Mouse (Mus musculus): ENCODE data around the gene Zfp748.

DNA sequence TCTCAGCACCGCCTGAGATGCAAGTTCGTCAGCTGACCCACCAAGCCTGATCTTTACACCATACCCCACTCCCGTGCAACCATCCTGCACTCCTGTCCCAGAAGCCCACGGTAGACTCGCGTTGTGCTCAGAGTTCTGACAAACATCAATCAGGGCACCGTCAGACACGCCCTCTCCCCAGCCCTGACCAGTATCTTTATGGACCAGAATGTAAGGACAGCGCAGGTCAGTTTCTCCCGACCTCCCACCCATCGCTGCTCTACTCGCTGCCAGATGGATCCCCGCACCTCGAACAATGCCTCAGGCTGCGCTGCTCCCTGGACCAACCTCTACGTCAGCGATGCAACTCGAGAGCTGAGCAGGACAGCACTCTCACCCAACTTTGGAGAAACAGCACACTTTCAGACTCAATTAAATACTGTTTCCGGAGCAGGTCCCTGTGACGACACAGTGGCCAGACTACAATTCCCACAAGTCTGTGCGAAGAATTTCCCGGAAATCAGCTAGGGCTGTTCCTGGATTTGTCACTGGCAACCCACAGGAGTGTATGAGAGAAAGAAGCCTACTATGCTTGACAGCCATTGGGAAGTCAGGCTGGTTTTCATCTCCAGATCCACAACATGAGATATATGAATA, 53.4 kb downstream of the Zfp748 start, which contains the start of gene Zfp58:
- TF ChIP-seq CEBPB (IDR thresholded peaks at IDR 0.05; ENCODE audit: low read depth) (peak; percentile 33), CTCF (IDR thresholded peaks at IDR 0.05; ENCODE audit: control insufficient read depth, insufficient read depth, insufficient read length) (no peak), MAX (IDR thresholded peaks at IDR 0.05) (no peak), USF1 (IDR thresholded peaks at IDR 0.05; ENCODE audit: low read depth) (no peak), MYOG (IDR thresholded peaks at IDR 0.05; ENCODE audit: control insufficient read depth, extremely low read depth, insufficient read length) (no peak), MYOD1 (IDR thresholded peaks at IDR 0.05; ENCODE audit: control insufficient read depth, insufficient read length, low read depth) (no peak), FOSL1 (IDR thresholded peaks at IDR 0.05; ENCODE audit: insufficient read depth, low read length, poor library complexity, severe bottlenecking) (no peak)
